Mouse (Mus musculus): ENCODE results near the gene Flrt1. TPM values are rescaled to one million over a fixed set of nuclear protein-coding genes. Genes with fewer than 3 reads are reported as not detected.

The Flrt1 gene
- polyA plus RNA-seq, 1 experiment from 2014 or later: 3.0 TPM

Other genes starting within 250 kb of the Flrt1 start
- 0.11 and 0.16 TPM in 2 replicates for gene Ccdc88b, start 247.5 kb downstream of the Flrt1 start, polyA plus RNA-seq (2014; fragmentation: Nextera tagmentation; extraction: Ambion mirVana)
- 173 and 177 TPM in 2 replicates for gene Trmt112, start 196.0 kb downstream of the Flrt1 start, polyA plus RNA-seq (2014; fragmentation: Nextera tagmentation; extraction: Ambion mirVana)
- 74.7 and 90.5 TPM in 2 replicates for gene Prdx5, start 195.6 kb downstream of the Flrt1 start, polyA plus RNA-seq (2014; fragmentation: Nextera tagmentation; extraction: Ambion mirVana)
- gene Esrra, start 183.9 kb downstream of the Flrt1 start, polyA plus RNA-seq (2014; fragmentation: Nextera tagmentation; extraction: Ambion mirVana): 1.9 and 3.3 TPM in 2 replicates
- gene Catsperz, start 180.3 kb downstream of the Flrt1 start, polyA plus RNA-seq (2014; fragmentation: Nextera tagmentation; extraction: Ambion mirVana): 0.71 and 1.3 TPM in 2 replicates
- gene Kcnk4, start 171.2 kb downstream of the Flrt1 start, polyA plus RNA-seq (2014; fragmentation: Nextera tagmentation; extraction: Ambion mirVana): 0.24 and 0.31 TPM in 2 replicates
- 50.2 and 51.7 TPM in 2 replicates for gene Bad, start 163.9 kb downstream of the Flrt1 start, polyA plus RNA-seq (2014; fragmentation: Nextera tagmentation; extraction: Ambion mirVana)
- gene Gpr137, start 163.2 kb downstream of the Flrt1 start, polyA plus RNA-seq (2014; fragmentation: Nextera tagmentation; extraction: Ambion mirVana): 19.1 and 22.6 TPM in 2 replicates
- gene Ppp1r14b, start 130.8 kb downstream of the Flrt1 start, polyA plus RNA-seq (2014; fragmentation: Nextera tagmentation; extraction: Ambion mirVana): 282 and 293 TPM in 2 replicates
- gene Plcb3, start 129.3 kb downstream of the Flrt1 start, polyA plus RNA-seq (2014; fragmentation: Nextera tagmentation; extraction: Ambion mirVana): 24.4 and 27.7 TPM in 2 replicates
- 70.9 and 72.7 TPM in 2 replicates for gene Fkbp2, start 125.2 kb downstream of the Flrt1 start, polyA plus RNA-seq (2014; fragmentation: Nextera tagmentation; extraction: Ambion mirVana)
- 37.1 and 38.7 TPM in 2 replicates for gene Vegfb, start 118.1 kb downstream of the Flrt1 start, polyA plus RNA-seq (2014; fragmentation: Nextera tagmentation; extraction: Ambion mirVana)
- gene Dnajc4, start 113.2 kb downstream of the Flrt1 start, polyA plus RNA-seq (2014; fragmentation: Nextera tagmentation; extraction: Ambion mirVana): 15.0 and 20.7 TPM in 2 replicates
- gene Nudt22, start 109.6 kb downstream of the Flrt1 start, polyA plus RNA-seq (2014; fragmentation: Nextera tagmentation; extraction: Ambion mirVana): 18.3 and 22.3 TPM in 2 replicates
- 8.9 and 9.7 TPM in 2 replicates for gene Trpt1, start 109.6 kb downstream of the Flrt1 start, polyA plus RNA-seq (2014; fragmentation: Nextera tagmentation; extraction: Ambion mirVana)
- 7.1 and 7.3 TPM in 2 replicates for gene Fermt3, start 86.3 kb downstream of the Flrt1 start, polyA plus RNA-seq (2014; fragmentation: Nextera tagmentation; extraction: Ambion mirVana)
- 448 and 453 TPM in 2 replicates for gene Stip1, start 65.8 kb downstream of the Flrt1 start, polyA plus RNA-seq (2014; fragmentation: Nextera tagmentation; extraction: Ambion mirVana)
- gene Macrod1, start 48.9 kb downstream of the Flrt1 start, polyA plus RNA-seq (2014; fragmentation: Nextera tagmentation; extraction: Ambion mirVana): 4.1 and 5.8 TPM in 2 replicates
- 247 and 260 TPM in 2 replicates for gene Otub1, start 100.6 kb upstream of the Flrt1 start, polyA plus RNA-seq (2014; fragmentation: Nextera tagmentation; extraction: Ambion mirVana)
- gene Cox8a, start 111.9 kb upstream of the Flrt1 start, polyA plus RNA-seq (2014; fragmentation: Nextera tagmentation; extraction: Ambion mirVana): 807 and 830 TPM in 2 replicates
- 83.9 and 85.1 TPM in 2 replicates for gene Naa40, start 135.5 kb upstream of the Flrt1 start, polyA plus RNA-seq (2014; fragmentation: Nextera tagmentation; extraction: Ambion mirVana)
- gene Rcor2, start 161.6 kb upstream of the Flrt1 start, polyA plus RNA-seq (2014; fragmentation: Nextera tagmentation; extraction: Ambion mirVana): 22.6 and 30.0 TPM in 2 replicates
- 46.8 and 53.6 TPM in 2 replicates for gene Mark2, start 236.1 kb upstream of the Flrt1 start, polyA plus RNA-seq (2014; fragmentation: Nextera tagmentation; extraction: Ambion mirVana)

Measured in limb, embryonic 11.5 days (tissue).